Mouse (Mus musculus) forebrain, embryonic 10.5 days (tissue): ENCODE results near the gene Trim31. TPM values are rescaled to one million over a fixed set of nuclear protein-coding genes. Genes with fewer than 3 reads are reported as not detected.

ENCODE experiments used
- DNase-seq: peaks from one replicate; pipeline ENCODE4 v3.0.0-alpha.2; 2017; ENCODE audit warnings: low spot score; ENCODE audit errors: extremely low spot score
- H3K27ac ChIP-seq: fragments of 300-500 bp; sonication (generic); 2 replicates; pipeline ENCODE4 v1.5.1; 2016; ENCODE audit warnings: mild to moderate bottlenecking
- H3K27me3 ChIP-seq: fragments of 300-500 bp; sonication (generic); 2 replicates; pipeline ENCODE4 v1.6.1; 2016; ENCODE audit warnings: mild to moderate bottlenecking; ENCODE audit not compliant: poor library complexity, severe bottlenecking
- H3K36me3 ChIP-seq: fragments of 300-500 bp; sonication (generic); replicated peaks from 2 replicates; pipeline ENCODE4 v1.6.1; 2016; ENCODE audit warnings: mild to moderate bottlenecking, moderate library complexity
- H3K4me1 ChIP-seq: fragments of 300-500 bp; sonication (generic); 2 replicates; pipeline ENCODE4 v1.6.1; 2016
- H3K4me3 ChIP-seq: fragments of 300-500 bp; sonication (generic); 2 replicates; pipeline ENCODE4 v1.5.1; 2016; ENCODE audit warnings: mild to moderate bottlenecking, moderate library complexity
- H3K9me3 ChIP-seq: fragments of 300-500 bp; sonication (generic); 2 replicates; pipeline ENCODE4 v1.6.1; 2016; ENCODE audit warnings: mild to moderate bottlenecking, moderate library complexity
- WGBS: fragments of 180-500 bp; shearing (Covaris S2); methylation state at CpG from one replicate; pipeline ENCODE4 v1.1.7; 2016; 5-methylcytosine and 5-hydroxymethylcytosine counted together
- polyA plus RNA-seq: library from polyadenylated mRNA; unstranded; fragments of >200 nt; fragmentation: Nextera tagmentation; extraction: Ambion mirVana; gene quantifications from 2 replicates; pipeline ENCODE4 v1.2.1, GENCODE M21; 2016

Trim31 gene
- not detected in 2 replicates for polyA plus RNA-seq

DNA sequence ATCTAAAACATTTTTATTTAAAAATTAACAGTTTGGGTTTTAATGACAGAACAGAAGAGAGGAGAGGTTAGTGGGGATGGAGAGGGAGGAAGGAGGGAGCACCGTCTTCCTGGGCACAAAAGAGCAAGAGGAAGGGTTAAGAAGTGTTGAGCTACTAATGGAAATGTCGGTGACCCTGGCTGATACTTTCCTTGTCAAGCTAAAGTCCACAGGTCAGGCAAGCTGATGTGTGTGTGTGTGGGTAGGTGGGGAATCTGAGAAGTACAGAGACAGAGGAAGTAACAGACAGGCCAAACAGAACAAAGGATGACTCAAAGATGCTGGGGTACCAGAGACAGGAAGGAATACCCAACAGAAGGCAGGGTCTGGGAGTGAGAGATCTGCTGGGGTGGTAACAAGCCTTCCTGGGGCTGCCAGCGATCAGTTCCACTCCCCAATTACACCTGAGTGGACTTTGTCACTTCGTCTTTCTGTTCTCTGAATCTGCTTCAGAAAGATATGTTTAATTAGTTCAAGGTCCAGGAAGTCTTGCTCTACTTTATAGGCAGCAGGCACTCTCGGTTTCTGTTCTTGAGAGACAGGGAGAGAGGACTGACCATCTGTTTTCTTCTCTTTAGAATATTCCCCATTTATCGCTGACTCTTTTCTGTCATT lies at the start of gene Trim31:
Gene Trim31 (plus strand): TSS at position 567 of the 654 bp plus-strand sequence.
- H3K4me1 ChIP-seq: no peaks in the 10 kb centered on the region
- H3K4me3 ChIP-seq: no peak within 1 kb of the TSS
- DNase-seq: no peak
- H3K36me3 ChIP-seq: no peaks in the 10 kb centered on the region
- no peak within 1 kb of the TSS for H3K27ac ChIP-seq
- H3K27me3 ChIP-seq: no peaks in the 10 kb centered on the region
- H3K9me3 ChIP-seq: no peaks in the 10 kb centered on the region
- 75% methylated on average over 6 of the region's 6 CpGs for WGBS

DNA sequence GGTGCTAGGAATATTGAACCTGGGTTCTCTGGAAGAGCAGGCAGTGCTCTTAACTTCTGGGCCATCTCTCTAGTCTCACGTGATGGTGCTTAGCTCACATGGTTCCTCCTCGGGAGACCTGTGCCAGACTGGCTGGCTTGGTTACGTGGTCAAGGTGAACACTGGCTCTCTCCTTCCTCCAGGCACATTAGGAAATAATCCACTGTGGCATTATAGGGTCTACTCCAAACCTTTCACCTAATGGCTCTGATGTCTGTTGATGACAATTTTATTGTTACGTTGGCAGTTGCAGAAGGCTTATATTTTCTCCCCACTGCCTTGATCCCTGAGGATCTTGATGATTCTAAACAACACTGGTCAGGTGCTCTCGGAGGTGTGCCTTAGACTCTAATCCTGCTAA lies 49.0 kb upstream of the Trim31 start:
- Histone ChIP-seq H3K4me3 (no peak overlapping the region), H3K27ac (no peak overlapping the region), H3K9me3 (no peaks in the 10 kb centered on the region), H3K4me1 (peaks cover 4% of the 10 kb centered on the region), H3K36me3 (peaks cover 40% of the 10 kb centered on the region), H3K27me3 (no peaks in the 10 kb centered on the region)
- no peak for DNase-seq
- 88% methylated on average over 5 of the region's 5 CpGs for WGBS

DNA sequence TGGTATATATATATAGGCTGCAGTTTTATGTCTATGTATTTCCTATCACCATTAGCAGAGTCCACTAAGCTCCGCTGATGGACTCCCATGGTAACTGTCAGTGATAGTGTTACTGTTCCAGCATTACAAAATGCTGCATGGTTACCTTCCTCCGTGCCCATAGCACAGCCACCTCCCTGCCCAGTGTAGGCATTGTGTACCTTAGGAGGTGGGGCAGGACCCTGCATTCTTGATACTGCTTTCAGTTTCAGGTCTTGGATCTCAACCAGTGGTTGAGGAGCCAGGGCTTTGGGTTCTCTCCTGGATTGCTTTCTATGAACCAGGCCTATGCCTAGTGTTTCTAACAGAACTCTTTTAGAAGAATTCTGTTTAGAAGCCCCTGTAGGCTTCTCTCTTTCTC lies 47.9 kb upstream of the Trim31 start:
- H3K36me3 ChIP-seq: peaks cover 51% of the 10 kb centered on the region
- H3K4me1 ChIP-seq: no peaks in the 10 kb centered on the region; the same call in 1 of the 2 replicates
- H3K4me3 ChIP-seq: no peak overlapping the region
- WGBS: 95% methylated on average over 2 of the region's 2 CpGs
- H3K9me3 ChIP-seq: no peaks in the 10 kb centered on the region
- DNase-seq: no peak
- H3K27ac ChIP-seq: no peak overlapping the region
- no peaks in the 10 kb centered on the region for H3K27me3 ChIP-seq

DNA sequence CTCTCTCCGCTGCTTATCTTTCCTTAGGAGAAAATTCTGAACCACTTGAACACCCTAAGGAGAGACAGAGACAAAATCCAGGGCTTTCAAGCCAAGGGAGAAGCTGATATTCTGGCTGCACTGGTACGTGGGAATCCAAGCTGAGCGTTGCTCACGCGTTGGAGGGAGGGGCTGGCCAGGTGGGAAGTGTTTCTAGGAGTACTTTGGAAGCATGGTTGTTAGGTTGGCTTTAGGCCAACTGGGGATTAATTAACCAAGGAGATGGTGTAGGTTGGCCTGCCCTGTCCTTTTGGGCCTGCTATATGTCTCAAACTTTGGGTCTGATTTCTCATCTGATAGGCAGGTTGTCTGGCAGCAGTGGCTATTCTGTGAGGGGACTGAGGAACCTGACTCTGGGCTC lies 46.7 kb upstream of the Trim31 start:
- WGBS: 94% methylated on average over 5 of the region's 5 CpGs
- H3K27ac ChIP-seq: no peak overlapping the region
- H3K27me3 ChIP-seq: no peaks in the 10 kb centered on the region
- H3K4me1 ChIP-seq: no peaks in the 10 kb centered on the region; the same call in 1 of the 2 replicates
- H3K36me3 ChIP-seq: peaks cover 61% of the 10 kb centered on the region
- DNase-seq: no peak
- no peaks in the 10 kb centered on the region for H3K9me3 ChIP-seq
- no peak overlapping the region for H3K4me3 ChIP-seq

DNA sequence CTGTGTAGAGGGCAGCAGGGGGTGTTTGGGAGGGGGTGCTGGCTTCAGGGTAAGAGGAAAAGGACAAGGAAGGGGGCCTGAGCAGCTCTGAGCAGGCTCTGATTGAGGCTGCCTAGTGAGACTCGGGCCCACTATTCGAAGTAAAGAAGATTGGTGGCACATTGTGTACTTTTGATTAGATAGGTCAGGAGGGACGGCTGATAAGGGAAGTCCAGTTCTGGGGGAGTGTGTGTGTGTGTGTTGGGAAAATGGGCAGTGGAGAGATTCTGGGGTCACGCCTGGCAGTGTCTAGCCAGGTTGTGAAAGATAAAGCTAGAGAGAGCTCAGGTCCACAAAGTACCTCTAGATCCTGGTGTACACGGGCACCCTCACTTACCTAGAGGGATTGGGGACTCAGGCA lies 46.3 kb upstream of the Trim31 start:
- WGBS: 92% methylated on average over 5 of the region's 5 CpGs
- Histone ChIP-seq H3K36me3 (peaks cover 65% of the 10 kb centered on the region), H3K9me3 (no peaks in the 10 kb centered on the region), H3K4me3 (no peak overlapping the region), H3K27me3 (no peaks in the 10 kb centered on the region), H3K4me1 (no peaks in the 10 kb centered on the region; the same call in 1 of the 2 replicates), H3K27ac (no peak overlapping the region)
- DNase-seq: no peak

DNA sequence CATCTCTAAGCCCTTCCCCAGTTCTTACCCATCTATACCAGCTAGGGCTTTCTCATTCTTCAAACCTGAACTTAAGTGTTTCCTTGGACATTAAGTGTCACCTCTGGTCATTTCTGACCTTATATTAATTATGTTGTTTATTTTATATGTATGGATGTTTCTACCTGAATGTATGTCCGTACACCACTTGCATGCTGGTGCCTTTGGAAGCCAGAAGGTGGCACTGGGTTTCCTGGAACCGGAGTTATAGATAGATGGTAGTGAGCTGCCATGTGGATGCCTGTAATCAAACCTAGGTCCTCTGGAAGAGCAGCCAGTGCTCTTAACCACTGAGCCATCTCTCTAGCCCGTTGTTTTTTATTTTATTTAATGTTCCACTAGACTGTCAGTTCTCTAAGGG lies 42.4 kb upstream of the Trim31 start:
- WGBS: 91% methylated on average over 3 of the region's 3 CpGs
- Histone ChIP-seq H3K4me3 (no peak overlapping the region), H3K36me3 (peaks cover 92% of the 10 kb centered on the region), H3K27me3 (no peaks in the 10 kb centered on the region), H3K27ac (no peak overlapping the region), H3K9me3 (no peaks in the 10 kb centered on the region), H3K4me1 (no peaks in the 10 kb centered on the region)
- no peak for DNase-seq

DNA sequence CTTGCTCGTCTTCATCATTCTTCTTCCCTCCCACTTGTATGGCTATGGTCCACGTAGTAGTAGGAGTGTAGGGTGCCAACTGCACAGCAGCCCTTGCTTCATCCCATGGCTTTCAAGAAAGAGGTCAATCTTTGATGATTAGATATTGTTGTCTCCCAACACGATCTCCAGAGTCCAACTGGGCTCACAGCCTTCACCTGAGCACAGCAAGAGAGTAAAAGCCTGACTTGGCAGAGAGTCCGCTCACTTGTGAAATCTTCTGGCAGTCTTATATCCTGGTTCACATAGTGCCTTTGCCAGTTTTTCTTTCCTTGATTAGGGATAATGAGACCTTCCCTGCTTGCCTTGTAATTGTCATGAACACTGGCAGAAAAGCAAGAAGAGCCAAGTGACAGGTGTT lies 41.7 kb upstream of the Trim31 start:
- no peak for DNase-seq
- Histone ChIP-seq H3K36me3 (peaks cover 84% of the 10 kb centered on the region), H3K27ac (no peak overlapping the region), H3K4me3 (no peak overlapping the region), H3K9me3 (no peaks in the 10 kb centered on the region), H3K27me3 (no peaks in the 10 kb centered on the region), H3K4me1 (no peaks in the 10 kb centered on the region)
- 94% methylated on average over 4 of the region's 4 CpGs for WGBS

DNA sequence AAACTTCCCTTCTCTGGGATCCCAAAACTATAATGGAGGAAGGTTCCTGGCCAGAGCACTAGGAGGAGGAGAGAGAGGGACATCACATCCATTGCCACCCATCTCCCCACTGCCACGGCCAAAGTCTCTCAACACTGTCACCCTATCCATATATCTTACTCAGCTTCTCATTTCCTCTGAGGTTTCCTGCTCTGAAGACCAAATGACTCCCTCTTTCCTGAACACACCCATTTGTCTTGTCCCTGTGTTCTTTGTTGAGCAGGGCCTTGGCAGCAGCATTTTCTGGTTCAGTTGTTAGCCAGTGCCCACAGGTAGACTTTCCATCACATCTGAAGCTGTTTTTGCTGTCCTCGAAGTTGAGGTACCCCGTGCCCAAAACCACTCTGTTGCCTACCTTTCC lies 39.7 kb upstream of the Trim31 start:
- H3K27ac ChIP-seq: no peak overlapping the region
- no peak overlapping the region for H3K4me3 ChIP-seq
- peaks cover 65% of the 10 kb centered on the region for H3K36me3 ChIP-seq
- WGBS: 89% methylated on average over 3 of the region's 3 CpGs
- H3K9me3 ChIP-seq: no peaks in the 10 kb centered on the region
- no peaks in the 10 kb centered on the region for H3K27me3 ChIP-seq
- H3K4me1 ChIP-seq: no peaks in the 10 kb centered on the region
- no peak for DNase-seq

DNA sequence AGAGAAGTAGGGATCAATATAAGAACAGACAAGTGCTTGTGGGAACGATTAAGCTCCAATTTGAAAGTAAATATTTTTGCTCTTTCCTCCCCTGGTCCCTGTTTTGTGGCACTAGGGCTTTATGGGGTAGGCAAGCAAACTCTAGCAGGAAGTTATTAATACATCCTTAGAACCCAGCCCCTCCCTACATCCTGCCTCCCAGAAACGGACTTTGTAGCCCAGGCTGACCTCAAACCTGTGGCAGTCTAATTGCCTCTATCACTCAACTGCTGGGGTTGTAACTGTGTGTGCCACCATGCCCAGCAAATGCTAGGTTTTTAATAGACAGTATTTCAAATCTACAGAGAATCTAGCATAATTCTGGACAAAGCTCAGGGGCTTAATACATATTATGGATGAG lies 36.2 kb upstream of the Trim31 start:
- WGBS: 65% methylated on average over 2 of the region's 2 CpGs
- Histone ChIP-seq H3K9me3 (no peaks in the 10 kb centered on the region), H3K36me3 (peaks cover 31% of the 10 kb centered on the region), H3K4me1 (peaks cover 3% of the 10 kb centered on the region), H3K27me3 (peaks cover 12% of the 10 kb centered on the region), H3K4me3 (no peak overlapping the region), H3K27ac (no peak overlapping the region)
- no peak for DNase-seq

DNA sequence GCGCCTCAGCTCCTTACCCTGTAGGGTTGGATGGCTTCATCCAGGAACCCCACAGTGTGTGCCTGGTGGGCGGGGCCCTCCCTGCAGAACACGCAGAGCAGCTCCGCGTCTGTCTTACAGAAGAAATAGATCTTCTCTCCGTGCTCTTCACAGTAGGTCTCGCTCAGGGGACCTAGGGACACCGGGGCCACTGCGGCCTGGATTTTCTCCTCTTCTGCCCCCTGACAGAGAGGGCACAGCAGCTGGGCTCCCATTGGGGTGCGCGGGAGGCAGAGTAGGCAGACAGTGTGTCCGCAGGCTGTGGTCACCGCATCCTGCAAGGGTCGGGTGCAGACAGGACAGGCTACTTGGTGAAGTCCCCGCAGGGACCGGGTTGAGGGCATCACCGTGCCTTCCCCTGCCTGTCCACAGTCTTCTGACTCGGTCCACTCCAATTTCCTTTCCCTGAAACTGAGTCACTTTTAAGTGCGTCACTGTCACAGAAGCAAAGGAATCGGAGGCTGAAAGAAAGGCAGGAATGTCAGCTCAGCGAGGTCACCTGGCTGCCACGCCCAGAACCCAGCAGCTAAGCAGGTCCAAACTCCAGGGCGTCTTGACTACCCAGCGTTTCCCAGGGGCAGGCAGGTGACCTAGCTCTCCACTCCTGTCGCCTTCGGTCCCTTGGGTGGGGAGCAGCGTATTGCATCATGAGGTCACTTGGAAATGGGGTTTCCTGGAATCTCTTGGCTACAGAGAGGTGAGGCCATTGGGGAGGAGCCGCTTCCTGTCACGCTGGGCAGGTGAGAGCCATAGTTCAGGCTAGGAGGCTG lies 31.0 kb upstream of the Trim31 start, which contains the start of gene Trim15:
Gene Trim15 (minus strand): TSS at position 492 of the 809 bp plus-strand sequence.
- Histone ChIP-seq H3K9me3 (no peaks in the 10 kb centered on the region), H3K4me1 (peaks cover 10% of the 10 kb centered on the region), H3K27ac (peak within 1 kb of the TSS; percentile 56; the same call in 1 of the 2 replicates), H3K36me3 (no peaks in the 10 kb centered on the region), H3K4me3 (peak within 1 kb of the TSS; percentile 41), H3K27me3 (peaks cover 29% of the 10 kb centered on the region)
- DNase-seq: no peak
- WGBS: 15% methylated on average over 29 of the region's 29 CpGs

DNA sequence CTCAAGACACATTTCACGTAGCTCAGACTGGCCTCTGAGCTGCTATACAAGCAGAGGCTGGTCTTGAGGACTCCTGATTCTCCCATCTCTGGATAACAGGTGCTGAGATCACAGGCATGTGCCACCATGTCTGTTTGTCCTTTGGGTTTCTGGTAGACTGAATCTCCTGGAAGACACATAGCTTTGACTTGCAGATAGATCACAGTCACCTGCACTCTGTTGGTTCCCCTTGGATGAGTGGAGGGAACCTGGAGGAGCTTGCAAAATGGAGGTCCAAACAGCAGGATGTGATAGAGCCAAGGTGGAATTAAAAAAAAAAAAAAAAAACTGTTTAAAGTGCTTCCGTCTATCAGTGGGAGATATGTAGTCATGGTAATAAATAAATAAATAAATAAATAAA lies 29.1 kb upstream of the Trim31 start:
- H3K27me3 ChIP-seq: peaks cover 29% of the 10 kb centered on the region
- WGBS: 85% methylated on average over 2 of the region's 2 CpGs
- no peak overlapping the region for H3K4me3 ChIP-seq
- peaks cover 10% of the 10 kb centered on the region for H3K4me1 ChIP-seq
- no peaks in the 10 kb centered on the region for H3K36me3 ChIP-seq
- DNase-seq: no peak
- H3K9me3 ChIP-seq: no peaks in the 10 kb centered on the region
- no peak overlapping the region for H3K27ac ChIP-seq

DNA sequence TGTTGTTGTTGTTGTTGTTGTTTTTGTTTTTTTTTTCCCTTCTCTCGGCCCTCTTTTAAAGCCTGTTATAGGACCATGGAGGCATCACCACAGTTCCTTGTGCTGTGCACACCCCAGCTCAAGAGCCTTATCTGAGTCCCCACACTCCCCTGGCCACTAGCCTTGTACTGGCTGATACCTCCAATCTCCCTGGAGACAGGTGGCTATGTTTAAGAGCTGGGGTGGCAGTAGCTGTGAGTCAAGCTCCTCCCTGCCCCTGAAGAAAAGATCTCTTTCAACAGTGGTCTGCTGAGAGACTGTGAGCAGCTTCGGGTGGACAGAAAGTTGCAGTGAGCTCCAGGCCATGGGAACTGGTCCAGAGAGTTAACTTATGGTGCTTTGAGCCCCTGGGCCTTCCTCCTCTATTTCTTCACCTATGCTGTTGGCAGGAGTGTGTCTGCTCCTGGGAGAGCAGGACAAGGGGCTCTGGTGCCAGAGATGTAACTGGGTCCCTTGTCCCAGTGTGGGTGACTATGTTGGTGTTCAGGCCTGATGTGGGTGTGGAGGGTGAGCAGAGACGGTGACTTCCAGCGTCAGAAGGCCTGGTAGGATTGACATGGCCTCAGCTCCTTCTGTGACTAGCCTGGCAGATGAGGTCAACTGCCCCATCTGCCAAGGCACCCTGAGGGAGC lies 28.5 kb upstream of the Trim31 start, which contains the start of gene Trim10:
Gene Trim10 (plus strand): TSS at position 291 of the 671 bp plus-strand sequence.
- Histone ChIP-seq H3K4me3 (peak within 1 kb of the TSS; percentile 10), H3K4me1 (peaks cover 10% of the 10 kb centered on the region), H3K36me3 (no peaks in the 10 kb centered on the region), H3K27me3 (peaks cover 29% of the 10 kb centered on the region), H3K9me3 (no peaks in the 10 kb centered on the region), H3K27ac (peak within 1 kb of the TSS; percentile 70)
- WGBS: 82% methylated on average over 4 of the region's 4 CpGs
- no peak for DNase-seq
